Mouse (Mus musculus) midbrain, embryonic 13.5 days (tissue): ENCODE data around the gene Timm44. TPM values are rescaled to one million over a fixed set of nuclear protein-coding genes. Genes with fewer than 3 reads are reported as not detected.

Experiments
- ATAC-seq: fragments of 200-750 bp; cut with Nextera tagmentation; 2 replicates; pipeline ENCODE4 v1.8.0; 2017; ENCODE audit warnings: mild to moderate bottlenecking, moderate TSS enrichment, moderate library complexity
- H3K27ac ChIP-seq: fragments of 300-500 bp; sonication (generic); 2 replicates; pipeline ENCODE4 v1.5.1; 2015; ENCODE audit warnings: inconsistent platforms, mild to moderate bottlenecking, moderate library complexity
- H3K27me3 ChIP-seq: fragments of 300-500 bp; sonication (generic); 2 replicates; pipeline ENCODE4 v1.6.1; 2015; ENCODE audit warnings: mild to moderate bottlenecking, inconsistent platforms
- H3K36me3 ChIP-seq: fragments of 300-500 bp; sonication (generic); 2 replicates; pipeline ENCODE4 v1.6.1; 2015; ENCODE audit warnings: mild to moderate bottlenecking, inconsistent platforms
- H3K4me1 ChIP-seq: fragments of 300-500 bp; sonication (generic); replicated peaks from 2 replicates; pipeline ENCODE4 v1.6.1; 2015; ENCODE audit warnings: inconsistent platforms
- H3K4me2 ChIP-seq: fragments of 300-500 bp; sonication (generic); replicated peaks from 2 replicates; pipeline ENCODE4 v1.6.1; 2015; ENCODE audit warnings: moderate library complexity, mild to moderate bottlenecking, inconsistent platforms
- H3K4me3 ChIP-seq: fragments of 300-500 bp; sonication (generic); replicated peaks from 2 replicates; pipeline ENCODE4 v1.5.1; 2015; ENCODE audit warnings: mild to moderate bottlenecking, inconsistent platforms
- H3K9ac ChIP-seq: fragments of 300-500 bp; sonication (generic); replicated peaks from 2 replicates; pipeline ENCODE4 v1.6.1; 2015; ENCODE audit warnings: mild to moderate bottlenecking, inconsistent platforms
- H3K9me3 ChIP-seq: fragments of 300-500 bp; sonication (generic); 2 replicates; pipeline ENCODE4 v1.6.1; 2016; ENCODE audit warnings: mild to moderate bottlenecking, inconsistent platforms
- WGBS: fragments of 180-500 bp; shearing (Covaris S2); methylation state at CpG from one replicate; pipeline ENCODE4 v1.1.7; 2015; 5-methylcytosine and 5-hydroxymethylcytosine counted together
- polyA plus RNA-seq: library from polyadenylated mRNA; unstranded; fragments of >200 nt; fragmentation: Nextera tagmentation; extraction: Ambion mirVana; gene quantifications from 2 replicates; pipeline ENCODE4 v1.2.1, GENCODE M21; 2015

Timm44 gene
- polyA plus RNA-seq = 44.5 and 45.1 TPM in 2 replicates

DNA sequence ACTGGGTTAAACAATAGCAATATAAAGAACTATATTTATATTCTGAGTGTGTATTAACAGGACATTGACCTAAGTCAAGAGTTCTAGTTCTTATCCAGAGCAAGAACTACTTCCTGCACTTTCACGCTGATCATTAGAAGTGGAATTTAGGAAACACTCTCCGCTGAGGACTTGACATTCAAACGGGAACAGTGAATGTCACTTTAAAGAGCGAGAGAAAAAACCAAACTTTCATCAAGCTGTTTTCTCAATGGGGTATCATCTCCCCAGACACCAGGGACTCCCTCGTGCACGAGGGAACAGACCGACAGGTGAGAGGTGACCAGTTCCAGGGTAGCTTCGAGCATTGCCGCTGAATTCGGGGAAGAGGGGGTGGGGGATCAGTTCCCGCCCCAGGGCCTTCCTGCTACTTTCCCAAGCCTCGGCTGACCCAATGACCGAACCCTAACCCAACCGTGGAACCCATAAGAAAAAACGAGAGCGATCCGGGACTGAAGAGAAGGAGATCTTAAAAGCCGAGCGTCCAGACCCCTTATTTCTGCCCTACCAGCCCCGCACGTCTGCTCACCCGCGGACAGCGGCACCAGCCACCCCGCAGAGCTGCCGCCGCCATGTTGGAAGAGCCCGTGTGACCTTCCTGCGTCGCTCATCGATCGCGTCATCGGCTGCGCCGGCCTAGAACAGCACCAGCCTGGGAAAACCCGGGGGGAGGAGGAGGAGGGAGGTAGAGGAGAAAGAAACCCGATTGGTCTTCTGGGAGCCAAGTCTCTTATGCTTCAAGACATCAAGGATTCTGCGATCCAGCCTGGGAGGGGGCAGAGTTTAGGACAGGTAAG is at the start of gene Timm44:
Gene Timm44 (minus strand): TSS at position 639 of the 836 bp plus-strand sequence.
- H3K27ac ChIP-seq = peak within 1 kb of the TSS; percentile 76
- H3K27me3 ChIP-seq = no peaks in the 10 kb centered on the region
- peak within 1 kb of the TSS; percentile 74 for H3K9ac ChIP-seq
- H3K36me3 ChIP-seq = peaks cover 26% of the 10 kb centered on the region
- peak within 1 kb of the TSS; percentile 81 for H3K4me2 ChIP-seq
- ATAC-seq = peak; percentile 96
- H3K4me1 ChIP-seq = peaks cover 19% of the 10 kb centered on the region
- peak within 1 kb of the TSS; percentile 74 for H3K4me3 ChIP-seq
- H3K9me3 ChIP-seq = no peaks in the 10 kb centered on the region
- WGBS = under 1% methylated on average over 39 of the region's 39 CpGs

DNA sequence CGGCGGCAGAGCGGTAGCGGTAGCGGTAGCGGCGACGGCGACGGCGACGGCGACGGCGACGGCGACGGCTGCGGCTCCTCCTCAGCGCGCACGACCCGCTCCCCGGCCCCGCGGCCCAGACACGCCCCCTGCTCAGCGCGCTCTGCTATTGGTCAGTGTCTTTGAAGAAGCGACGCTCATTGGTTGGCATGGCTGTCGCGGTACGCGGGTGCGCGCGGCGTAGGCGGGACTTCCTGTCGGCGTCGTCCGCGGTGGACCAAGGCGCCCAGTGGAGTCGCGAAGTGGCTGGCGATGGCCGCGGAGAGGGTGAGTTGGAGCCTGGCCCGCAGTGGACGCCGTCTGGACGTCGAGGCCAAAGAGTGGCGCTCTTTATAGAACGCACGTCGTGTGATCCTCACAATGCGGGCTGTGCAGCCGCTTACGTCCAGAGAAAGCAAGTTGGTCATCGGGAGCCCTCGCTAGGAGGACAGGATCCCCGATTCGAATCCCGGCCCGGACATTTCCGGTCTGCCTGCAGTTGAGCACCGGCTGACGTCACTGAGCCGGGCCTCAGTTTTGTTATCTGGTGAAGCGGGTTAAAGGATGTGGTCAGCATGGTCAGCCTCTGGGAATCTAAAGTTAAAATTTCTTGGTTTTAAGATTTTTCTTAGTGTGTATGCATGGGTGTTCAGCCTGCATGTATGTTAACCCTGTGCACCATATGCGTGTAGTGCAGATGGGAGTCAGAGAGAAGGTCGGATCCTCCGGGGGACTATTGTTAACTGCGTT is 49.5 kb upstream of the Timm44 start, which contains the start of the genes Ccl25 and Elavl1:
Gene Ccl25 (plus strand): TSS at position 228 of the 768 bp plus-strand sequence.
Gene Elavl1 (minus strand): TSS at position 431 of the 768 bp plus-strand sequence.
- WGBS = 1% methylated on average over 75 of the region's 78 CpGs
- ATAC-seq = peak; percentile 98
- H3K9me3 ChIP-seq = no peaks in the 10 kb centered on the region

DNA sequence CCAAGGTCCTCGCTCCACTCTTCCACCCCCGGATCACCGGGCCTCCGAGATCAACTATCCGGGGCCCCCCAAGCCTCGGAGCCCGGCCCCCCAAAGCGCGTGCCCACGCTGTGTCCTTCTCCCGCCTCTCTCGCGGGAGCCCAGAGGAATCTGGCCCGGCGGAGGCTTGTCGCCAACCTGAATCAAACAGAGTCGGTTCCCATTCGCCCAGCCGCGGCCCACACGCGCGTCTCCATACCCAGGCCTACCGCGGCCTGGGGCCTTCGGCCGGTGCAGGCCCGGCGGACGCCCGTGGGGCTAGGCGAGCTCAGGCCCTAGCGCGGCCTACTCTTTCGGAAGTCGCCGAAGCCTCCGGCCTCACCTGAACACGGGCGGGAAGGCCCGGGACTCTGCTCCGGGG is 48.8 kb upstream of the Timm44 start:
- Histone ChIP-seq H3K36me3 (peaks cover 41% of the 10 kb centered on the region), H3K4me1 (peaks cover 49% of the 10 kb centered on the region), H3K4me3 (peak overlapping the region; percentile 99), H3K4me2 (peak overlapping the region; percentile 97), H3K9ac (peak overlapping the region; percentile 99), H3K27me3 (no peaks in the 10 kb centered on the region), H3K9me3 (no peaks in the 10 kb centered on the region), H3K27ac (peak overlapping the region; percentile 88)
- under 1% methylated on average over 42 of the region's 42 CpGs for WGBS
- peak; percentile 81 for ATAC-seq

More for the DNA sequence above, 49.5 kb upstream of the Timm44 start, which contains the start of the genes Ccl25 and Elavl1:
- Histone ChIP-seq H3K27me3 (no peaks in the 10 kb centered on the region), H3K4me1 (peaks cover 49% of the 10 kb centered on the region), H3K36me3 (peaks cover 42% of the 10 kb centered on the region), H3K4me2 (peak within 1 kb of the TSS; percentile 97), H3K27ac (peak within 1 kb of the TSS; percentile 91), H3K4me3 (peak within 1 kb of the TSS; percentile 99), H3K9ac (peak within 1 kb of the TSS; percentile 99)

DNA sequence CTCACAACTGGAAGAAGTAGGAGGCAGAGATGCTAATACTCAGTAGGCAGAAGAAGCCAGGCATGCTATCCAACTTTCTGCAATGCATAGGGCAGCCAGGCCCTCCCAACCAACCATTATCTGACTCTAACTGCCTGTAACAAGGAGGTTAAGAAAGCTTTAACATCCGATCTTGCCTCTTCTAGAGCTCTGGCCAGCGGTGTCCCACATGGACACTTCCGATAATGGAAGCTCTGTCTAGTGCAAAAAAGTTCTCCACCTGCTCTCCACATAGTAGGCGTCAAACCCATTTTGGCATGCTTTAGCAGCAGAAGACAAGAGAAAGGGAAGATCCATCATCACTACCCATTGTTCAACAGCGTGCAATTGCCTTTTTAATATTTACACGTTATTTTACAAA is 48.2 kb upstream of the Timm44 start:
- Histone ChIP-seq H3K27me3 (no peaks in the 10 kb centered on the region), H3K4me2 (peak overlapping the region; percentile 97), H3K9me3 (no peaks in the 10 kb centered on the region), H3K4me3 (peak overlapping the region; percentile 99), H3K9ac (peak overlapping the region; percentile 99), H3K4me1 (peaks cover 49% of the 10 kb centered on the region), H3K36me3 (peaks cover 35% of the 10 kb centered on the region), H3K27ac (no peak overlapping the region)
- ATAC-seq = no peak
- WGBS = 6% methylated on average over 6 of the region's 6 CpGs

DNA sequence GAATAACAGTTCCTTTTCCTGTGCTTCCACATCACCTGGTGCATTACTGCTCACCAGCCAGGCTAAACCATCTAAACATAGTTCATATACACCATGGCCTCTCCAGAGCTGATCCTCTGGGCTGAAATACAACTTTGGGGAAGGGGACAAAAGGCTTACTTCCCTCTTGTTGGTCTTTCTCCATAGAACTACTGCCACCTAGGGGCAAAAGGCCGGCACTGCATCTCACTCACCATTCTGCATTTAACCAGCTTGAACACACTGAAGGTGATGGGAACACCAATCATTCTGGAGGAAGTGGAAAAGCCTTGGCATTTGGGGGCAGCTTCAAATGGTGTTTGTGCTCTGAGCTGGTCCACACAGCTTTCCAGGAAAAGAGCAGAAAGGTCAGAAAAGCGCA is 46.8 kb upstream of the Timm44 start:
- peak overlapping the region; percentile 97 for H3K4me2 ChIP-seq
- peaks cover 49% of the 10 kb centered on the region for H3K4me1 ChIP-seq
- no peaks in the 10 kb centered on the region for H3K27me3 ChIP-seq
- no peak for ATAC-seq
- H3K9me3 ChIP-seq = no peaks in the 10 kb centered on the region
- H3K4me3 ChIP-seq = peak overlapping the region; percentile 99
- H3K27ac ChIP-seq = no peak overlapping the region
- 34% methylated on average over 2 of the region's 2 CpGs for WGBS
- H3K36me3 ChIP-seq = peaks cover 22% of the 10 kb centered on the region
- 0 out of 2 replicates have a peak overlapping the region, but pooled peaks have one; percentile 12 for H3K9ac ChIP-seq

DNA sequence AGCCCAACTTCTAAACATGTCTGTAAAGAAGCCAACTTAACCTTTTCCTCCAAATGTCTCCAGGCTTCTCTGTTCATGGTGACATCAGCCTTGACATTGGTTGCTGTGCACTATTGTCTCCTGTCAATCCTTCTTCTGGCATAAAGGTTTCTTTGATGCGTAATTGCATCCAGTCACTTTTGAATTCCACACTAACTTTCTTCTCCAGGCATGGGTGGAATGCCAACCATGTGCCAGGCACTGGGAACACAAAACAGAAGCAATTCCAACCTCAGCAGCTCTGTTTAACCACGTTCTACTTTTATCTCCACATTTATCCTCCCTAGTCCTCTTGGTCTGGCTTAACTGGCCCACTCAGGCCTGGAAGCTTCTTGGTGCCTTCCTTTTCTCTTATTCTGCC is 45.3 kb upstream of the Timm44 start:
- Histone ChIP-seq H3K27me3 (no peaks in the 10 kb centered on the region), H3K27ac (no peak overlapping the region), H3K4me1 (peaks cover 43% of the 10 kb centered on the region), H3K9ac (no peak overlapping the region), H3K9me3 (no peaks in the 10 kb centered on the region), H3K36me3 (peaks cover 22% of the 10 kb centered on the region), H3K4me2 (no peak overlapping the region), H3K4me3 (no peak overlapping the region)
- no peak for ATAC-seq
- 90% methylated on average over 2 of the region's 2 CpGs for WGBS

DNA sequence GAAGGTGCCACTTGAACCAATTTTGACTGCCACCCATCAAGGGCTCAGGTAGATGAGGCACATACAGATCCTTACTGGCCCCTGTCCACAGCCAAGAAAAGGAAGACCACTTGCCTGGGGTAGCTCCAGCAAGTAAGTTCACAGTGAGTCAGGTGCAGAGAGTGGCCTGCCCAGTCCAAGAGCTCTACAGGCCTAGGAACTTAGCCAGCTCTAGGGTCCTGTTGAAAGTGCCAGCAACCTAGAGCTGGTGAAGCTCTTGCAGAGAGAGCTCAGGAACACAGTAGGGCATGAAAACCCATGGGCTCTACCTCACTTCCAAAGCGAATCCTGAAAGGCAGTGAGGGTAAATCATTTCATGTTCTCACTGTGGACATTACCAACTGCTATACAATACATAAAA is 44.7 kb upstream of the Timm44 start:
- H3K4me1 ChIP-seq = peaks cover 38% of the 10 kb centered on the region
- no peaks in the 10 kb centered on the region for H3K9me3 ChIP-seq
- no peak overlapping the region for H3K4me2 ChIP-seq
- no peak overlapping the region for H3K4me3 ChIP-seq
- H3K27me3 ChIP-seq = no peaks in the 10 kb centered on the region
- H3K36me3 ChIP-seq = peaks cover 22% of the 10 kb centered on the region
- no peak overlapping the region for H3K9ac ChIP-seq
- no peak for ATAC-seq
- 100% methylated on average over 1 of the region's 1 CpGs for WGBS
- no peak overlapping the region for H3K27ac ChIP-seq

DNA sequence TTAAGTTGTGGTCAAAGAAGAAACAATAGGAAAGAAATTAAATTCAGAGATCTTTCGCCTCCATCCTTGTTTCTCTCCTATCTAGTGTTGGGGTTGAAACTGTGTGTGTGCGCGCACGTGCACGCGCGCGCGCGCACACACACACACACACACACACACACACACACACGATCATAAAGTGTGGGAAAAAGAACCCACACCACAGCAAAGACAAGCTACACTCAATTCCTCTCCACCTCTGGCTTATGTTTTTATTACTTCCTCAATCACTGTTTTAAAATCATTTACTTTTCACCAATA is 43.8 kb upstream of the Timm44 start:
- H3K4me3 ChIP-seq = no peak overlapping the region
- H3K4me1 ChIP-seq = peaks cover 38% of the 10 kb centered on the region
- WGBS = 97% methylated on average over 11 of the region's 11 CpGs

DNA sequence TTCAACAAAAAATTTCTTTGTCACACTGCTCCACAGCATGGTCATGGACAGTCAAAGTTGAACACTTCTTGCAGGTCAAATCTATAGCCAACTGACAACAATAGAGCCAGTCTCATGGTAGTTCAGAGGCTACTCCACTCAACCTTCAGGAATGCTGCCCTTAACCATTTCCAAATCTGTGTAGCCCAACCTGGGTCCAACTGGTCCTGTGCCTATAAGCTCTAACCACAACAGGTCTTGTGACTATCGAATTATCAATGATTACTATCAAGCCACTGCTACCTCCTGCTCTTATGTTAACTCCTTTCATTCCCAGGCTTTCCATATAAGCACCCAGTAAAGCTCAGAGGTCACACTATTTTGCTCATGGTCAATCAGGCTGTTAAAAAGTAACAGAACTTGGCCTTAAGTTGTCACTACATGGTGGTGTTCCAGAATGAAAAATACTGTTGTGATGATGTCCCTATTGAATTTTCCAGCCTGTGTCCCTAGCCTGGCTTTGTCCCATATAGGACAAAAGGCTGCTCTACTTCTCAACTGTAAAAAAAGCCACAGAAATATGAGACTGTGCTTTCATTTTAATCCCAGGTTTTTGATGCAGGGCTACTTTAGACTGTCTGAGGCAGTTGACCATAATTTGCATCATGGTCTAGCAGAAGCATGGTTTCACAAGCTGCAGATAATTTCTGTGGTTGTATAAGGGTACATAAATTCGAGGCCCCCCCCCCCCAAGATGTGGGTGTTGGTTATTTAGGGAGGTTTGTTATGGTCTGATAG is 43.3 kb upstream of the Timm44 start:
- peaks cover 36% of the 10 kb centered on the region for H3K4me1 ChIP-seq
- no peak overlapping the region for H3K27ac ChIP-seq
- no peak overlapping the region for H3K9ac ChIP-seq
- H3K4me2 ChIP-seq = no peak overlapping the region
- peaks cover 22% of the 10 kb centered on the region for H3K36me3 ChIP-seq
- H3K27me3 ChIP-seq = no peaks in the 10 kb centered on the region
- WGBS = 83% methylated on average over 2 of the region's 2 CpGs
- no peak for ATAC-seq
- H3K9me3 ChIP-seq = no peaks in the 10 kb centered on the region
- no peak overlapping the region for H3K4me3 ChIP-seq

More for the DNA sequence above, 43.8 kb upstream of the Timm44 start:
- ATAC-seq = no peak
- Histone ChIP-seq H3K9ac (no peak overlapping the region), H3K27me3 (no peaks in the 10 kb centered on the region), H3K36me3 (peaks cover 22% of the 10 kb centered on the region), H3K9me3 (no peaks in the 10 kb centered on the region), H3K4me2 (no peak overlapping the region), H3K27ac (no peak overlapping the region)

DNA sequence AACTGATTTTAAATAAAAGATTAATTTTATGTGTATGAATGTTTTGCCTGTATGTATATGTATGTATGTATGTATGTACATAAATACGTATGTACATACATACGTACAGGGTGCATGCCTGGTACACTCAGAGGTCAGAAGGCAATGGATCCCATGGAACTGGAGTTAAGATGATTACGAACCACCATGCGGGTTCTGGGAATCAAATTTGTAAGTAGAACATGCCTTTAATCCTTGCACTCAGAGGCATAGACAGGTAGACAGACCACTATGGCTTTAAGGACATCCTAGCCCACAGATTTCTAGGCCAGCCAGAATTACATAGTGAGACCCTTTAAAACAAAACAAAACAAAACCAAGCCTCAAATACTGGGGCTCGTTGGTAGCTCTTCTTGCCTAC is 42.4 kb upstream of the Timm44 start:
- Histone ChIP-seq H3K9ac (no peak overlapping the region), H3K4me2 (no peak overlapping the region), H3K36me3 (peaks cover 22% of the 10 kb centered on the region), H3K4me1 (peaks cover 28% of the 10 kb centered on the region), H3K4me3 (no peak overlapping the region), H3K27ac (no peak overlapping the region), H3K9me3 (no peaks in the 10 kb centered on the region), H3K27me3 (no peaks in the 10 kb centered on the region)
- 94% methylated on average over 5 of the region's 5 CpGs for WGBS
- no peak for ATAC-seq

DNA sequence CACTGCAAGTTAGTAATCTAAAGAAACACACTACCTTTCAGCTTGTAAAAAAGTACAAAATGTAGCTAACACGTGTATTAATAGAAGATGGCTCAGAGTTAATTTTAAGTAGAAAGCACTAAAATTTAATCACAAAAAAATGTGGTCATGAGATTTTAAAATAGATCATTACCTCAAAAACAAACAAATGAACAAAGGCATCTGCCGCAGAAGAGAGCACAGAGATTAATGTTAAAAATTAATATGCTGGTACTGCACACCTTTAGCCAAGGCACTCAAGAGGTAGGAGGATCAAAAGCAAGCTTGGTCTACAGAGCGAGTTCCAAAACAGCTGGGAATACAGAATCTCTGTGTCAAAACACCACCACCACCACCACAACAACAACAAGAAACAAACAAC is 39.1 kb upstream of the Timm44 start:
- H3K4me1 ChIP-seq = no peaks in the 10 kb centered on the region
- WGBS = 91% methylated on average over 3 of the region's 3 CpGs
- peaks cover 17% of the 10 kb centered on the region for H3K36me3 ChIP-seq
- H3K27me3 ChIP-seq = no peaks in the 10 kb centered on the region
- ATAC-seq = no peak
- no peak overlapping the region for H3K4me3 ChIP-seq
- H3K9ac ChIP-seq = no peak overlapping the region
- H3K27ac ChIP-seq = no peak overlapping the region
- H3K4me2 ChIP-seq = no peak overlapping the region
- H3K9me3 ChIP-seq = no peaks in the 10 kb centered on the region
